Mouse (Mus musculus) kidney, embryonic 15.5 days (tissue): ENCODE results near the gene Nr1h4. TPM values are rescaled to one million over a fixed set of nuclear protein-coding genes. Genes with fewer than 3 reads are reported as not detected.
"Not testable (repeated sequence)": the region's sequence is repeated elsewhere in the genome, so short reads cannot be mapped to it uniquely, and the experiment has no call there.

ENCODE experiments used
- ATAC-seq: fragments of 200-750 bp; cut with Nextera tagmentation; replicated peaks from 2 replicates; pipeline ENCODE4 v1.8.0; 2017; ENCODE audit warnings: moderate TSS enrichment; ENCODE audit not compliant: low FRiP score
- H3K27ac ChIP-seq: fragments of 300-500 bp; sonication (generic); 2 replicates; pipeline ENCODE4 v1.5.1; 2015; ENCODE audit warnings: mild to moderate bottlenecking, inconsistent platforms
- H3K27me3 ChIP-seq: fragments of 300-500 bp; sonication (generic); 2 replicates; pipeline ENCODE4 v1.6.1; 2015; ENCODE audit warnings: inconsistent platforms
- H3K36me3 ChIP-seq: fragments of 300-500 bp; sonication (generic); 2 replicates; pipeline ENCODE4 v1.6.1; 2015; ENCODE audit warnings: inconsistent platforms
- H3K4me1 ChIP-seq: fragments of 300-500 bp; sonication (generic); 2 replicates; pipeline ENCODE4 v1.6.1; 2015; ENCODE audit warnings: inconsistent platforms
- H3K4me2 ChIP-seq: fragments of 300-500 bp; sonication (generic); 2 replicates; pipeline ENCODE4 v1.6.1; 2015; ENCODE audit warnings: moderate library complexity, mild to moderate bottlenecking, inconsistent platforms
- H3K4me3 ChIP-seq: fragments of 300-500 bp; sonication (generic); replicated peaks from 2 replicates; pipeline ENCODE4 v1.5.1; 2015; ENCODE audit warnings: mild to moderate bottlenecking, inconsistent platforms
- H3K9ac ChIP-seq: fragments of 300-500 bp; sonication (generic); 2 replicates; pipeline ENCODE4 v1.6.1; 2015; ENCODE audit warnings: mild to moderate bottlenecking, inconsistent platforms
- H3K9me3 ChIP-seq: fragments of 300-500 bp; sonication (generic); replicated peaks from 2 replicates; pipeline ENCODE4 v1.6.1; 2016; ENCODE audit warnings: inconsistent platforms
- WGBS: fragments of 180-500 bp; shearing (Covaris S2); methylation state at CpG from one replicate; pipeline ENCODE4 v1.1.7; 2015; ENCODE audit warnings: mixed read lengths; 5-methylcytosine and 5-hydroxymethylcytosine counted together
- polyA plus RNA-seq: library from polyadenylated mRNA; unstranded; fragments of >200 nt; fragmentation: Nextera tagmentation; extraction: Ambion mirVana; gene quantifications from 2 replicates; pipeline ENCODE4 v1.2.1, GENCODE M21; 2015

The Nr1h4 gene
- 2.3 and 2.4 TPM in 2 replicates for polyA plus RNA-seq

DNA sequence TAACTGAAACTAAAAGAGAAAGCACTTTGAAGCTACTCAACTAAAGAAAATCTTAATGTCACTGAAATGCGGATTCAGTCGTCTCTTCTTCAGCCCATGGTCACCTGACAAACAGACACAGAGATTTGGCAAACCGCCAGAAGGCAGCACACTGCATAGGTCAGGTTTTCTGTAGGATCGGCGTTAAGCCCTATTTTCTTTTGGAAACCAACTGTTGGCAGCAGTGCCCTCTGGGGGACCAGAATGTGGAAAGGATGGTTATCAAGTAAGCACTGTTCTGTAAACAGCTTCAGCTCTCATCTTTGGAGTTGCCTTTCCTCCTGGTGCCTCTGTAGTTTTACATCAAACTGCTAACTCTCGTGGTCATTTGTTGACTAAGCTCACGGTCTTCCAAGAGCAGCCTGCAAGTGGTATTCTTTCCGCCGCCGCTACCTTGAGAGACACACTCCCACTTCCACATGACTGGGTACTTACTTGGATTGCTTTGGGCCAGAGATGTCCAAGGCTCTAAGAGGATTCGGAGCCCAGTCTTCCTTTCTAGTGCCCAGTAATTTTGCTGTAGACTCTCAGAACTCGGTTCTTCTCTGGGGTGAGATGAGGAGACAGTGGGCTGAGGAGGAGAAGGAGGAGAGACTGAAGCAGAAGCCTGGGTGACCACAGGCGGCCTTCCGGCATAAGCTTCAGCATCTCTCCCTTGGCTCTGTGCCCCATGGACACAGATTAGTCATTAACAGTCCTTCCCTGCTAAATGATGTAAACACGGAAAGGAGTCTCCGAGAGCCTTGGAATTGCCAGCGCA lies at the start of gene Nr1h4:
Nr1h4 (minus strand) TSS at position 657 of the 799 bp plus-strand sequence.
- Histone ChIP-seq H3K4me1 (peaks cover 14% of the 10 kb centered on the region; the same call in 1 of the 2 replicates), H3K4me2 (no peak within 1 kb of the TSS), H3K9me3 (no peaks in the 10 kb centered on the region), H3K27ac (peak within 1 kb of the TSS; percentile 3; the same call in 1 of the 2 replicates), H3K27me3 (no peaks in the 10 kb centered on the region), H3K4me3 (no peak within 1 kb of the TSS), H3K9ac (no peak within 1 kb of the TSS), H3K36me3 (no peaks in the 10 kb centered on the region)
- ATAC-seq = no peak; the same call in 1 of the 2 replicates
- 71% methylated on average over 17 of the region's 17 CpGs for WGBS

DNA sequence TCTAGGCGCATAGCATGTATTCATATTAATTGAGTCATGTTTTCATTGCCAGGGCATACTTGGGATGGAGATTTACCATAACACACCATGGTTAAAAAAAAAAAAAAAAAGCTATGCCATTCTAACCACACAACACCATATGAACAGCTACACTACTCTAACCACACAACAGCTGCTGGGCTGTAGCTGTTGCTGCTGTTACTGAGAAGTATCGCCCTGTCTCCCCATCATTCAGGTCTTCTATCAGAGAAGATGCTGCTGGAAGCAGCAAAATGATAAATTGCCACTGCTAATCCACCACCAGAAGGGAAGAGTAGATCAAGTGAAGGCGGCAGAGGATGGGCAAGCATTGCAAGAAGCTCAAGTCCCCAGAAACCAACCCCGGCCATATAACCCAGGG lies 45.4 kb upstream of the Nr1h4 start:
- Histone ChIP-seq H3K4me2 (no peak overlapping the region), H3K4me1 (0 out of 2 replicates have a peak, but pooled peaks cover under 1% of the 10 kb centered on the region), H3K36me3 (no peaks in the 10 kb centered on the region), H3K9ac (no peak overlapping the region), H3K9me3 (no peaks in the 10 kb centered on the region), H3K4me3 (no peak overlapping the region), H3K27me3 (no peaks in the 10 kb centered on the region), H3K27ac (no peak overlapping the region)
- WGBS = 89% methylated on average over 4 of the region's 4 CpGs
- no peak for ATAC-seq

DNA sequence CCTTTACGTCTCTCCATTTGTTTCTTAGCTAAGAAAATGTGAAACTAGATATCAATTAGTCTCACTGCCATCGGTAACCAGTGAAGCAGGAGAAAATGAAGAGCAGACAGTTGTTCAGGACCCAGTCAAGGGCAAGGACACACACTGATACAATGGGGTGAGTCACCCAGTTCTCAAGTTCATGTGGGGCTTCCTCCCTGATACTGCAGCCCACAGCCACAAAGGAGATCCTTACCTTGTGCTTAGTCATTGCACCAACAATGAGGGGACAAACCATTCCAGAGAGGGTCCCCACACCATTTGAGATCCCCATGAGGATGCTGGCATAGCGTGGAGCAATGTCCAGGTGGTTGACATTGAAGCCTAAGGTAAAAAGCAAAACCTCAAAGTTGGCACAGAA lies 44.3 kb upstream of the Nr1h4 start:
- ATAC-seq = no peak
- Histone ChIP-seq H3K4me2 (no peak overlapping the region), H3K9me3 (no peaks in the 10 kb centered on the region), H3K4me1 (0 out of 2 replicates have a peak, but pooled peaks cover 2% of the 10 kb centered on the region), H3K27ac (no peak overlapping the region), H3K9ac (no peak overlapping the region), H3K36me3 (no peaks in the 10 kb centered on the region), H3K27me3 (no peaks in the 10 kb centered on the region), H3K4me3 (no peak overlapping the region)
- 58% methylated on average over 3 of the region's 3 CpGs for WGBS

DNA sequence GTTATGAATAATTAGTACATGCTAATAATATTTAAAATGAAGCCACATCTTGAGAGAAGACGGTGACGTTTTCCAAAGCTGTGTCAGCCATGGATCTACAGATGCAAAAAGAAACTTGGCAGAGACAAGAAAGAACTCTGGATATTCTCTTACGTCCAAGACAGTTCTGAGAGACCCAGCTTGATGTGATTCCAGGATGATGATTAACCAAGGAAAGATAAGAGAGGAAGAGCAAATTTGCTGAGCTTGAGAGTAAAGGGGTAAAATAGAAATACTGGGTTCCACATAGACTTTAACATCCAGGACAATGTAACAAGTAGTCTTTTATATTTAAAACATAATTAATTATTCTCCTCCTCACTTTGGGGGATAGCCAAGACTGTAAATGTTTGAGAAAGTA lies 40.0 kb upstream of the Nr1h4 start:
- no peak overlapping the region for H3K9ac ChIP-seq
- H3K4me2 ChIP-seq = no peak overlapping the region
- H3K4me3 ChIP-seq = no peak overlapping the region
- 0 out of 2 replicates have a peak, but pooled peaks cover 2% of the 10 kb centered on the region for H3K4me1 ChIP-seq
- H3K9me3 ChIP-seq = no peaks in the 10 kb centered on the region
- WGBS = 66% methylated on average over 3 of the region's 3 CpGs
- H3K27me3 ChIP-seq = no peaks in the 10 kb centered on the region
- H3K27ac ChIP-seq = no peak overlapping the region
- H3K36me3 ChIP-seq = no peaks in the 10 kb centered on the region
- no peak for ATAC-seq

DNA sequence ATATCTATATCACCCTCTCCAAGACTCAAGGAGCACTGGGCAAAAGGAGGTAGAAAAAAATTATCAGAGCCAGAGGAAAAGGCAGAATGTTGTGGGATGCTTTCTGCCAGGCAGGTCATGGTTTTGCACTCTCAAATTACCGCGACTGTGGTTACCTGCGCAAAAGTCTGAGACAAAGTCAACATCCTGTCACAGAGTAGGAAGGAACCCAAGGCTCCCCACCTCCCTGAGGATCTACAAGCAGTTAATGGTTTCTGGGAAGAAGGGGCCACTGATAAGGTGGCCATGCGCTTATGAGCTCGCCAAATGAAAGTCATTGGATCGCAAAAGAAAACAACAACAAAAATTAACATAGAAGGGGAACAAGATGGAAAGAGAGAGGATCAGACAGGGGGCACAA lies 39.6 kb upstream of the Nr1h4 start:
- Histone ChIP-seq H3K27ac (no peak overlapping the region), H3K36me3 (no peaks in the 10 kb centered on the region), H3K9me3 (no peaks in the 10 kb centered on the region), H3K9ac (no peak overlapping the region), H3K27me3 (no peaks in the 10 kb centered on the region), H3K4me3 (no peak overlapping the region), H3K4me1 (0 out of 2 replicates have a peak, but pooled peaks cover 2% of the 10 kb centered on the region), H3K4me2 (no peak overlapping the region)
- no peak for ATAC-seq
- WGBS = 75% methylated on average over 6 of the region's 6 CpGs

DNA sequence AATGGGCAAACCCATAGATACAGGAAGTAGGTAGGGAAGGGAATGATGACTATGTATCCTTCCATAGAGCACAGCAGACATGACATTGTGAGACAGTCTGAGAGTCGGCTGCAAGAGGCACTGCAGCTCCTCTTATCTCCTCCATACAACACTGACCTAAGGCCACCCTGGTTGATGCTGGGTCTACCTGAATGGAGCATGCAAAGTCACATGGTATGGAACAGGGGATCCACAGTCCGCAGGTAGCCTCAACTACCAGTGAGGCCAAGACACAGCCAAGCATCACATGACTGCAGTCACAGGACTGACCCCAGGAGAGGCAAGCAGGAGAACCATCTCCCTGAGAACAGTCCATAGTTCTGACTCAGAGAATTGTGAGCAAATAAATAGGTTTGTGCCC lies 34.0 kb upstream of the Nr1h4 start:
- H3K4me1 ChIP-seq = no peaks in the 10 kb centered on the region
- ATAC-seq = no peak
- no peaks in the 10 kb centered on the region for H3K36me3 ChIP-seq
- 96% methylated on average over 2 of the region's 2 CpGs for WGBS
- H3K4me2 ChIP-seq = no peak overlapping the region
- H3K9me3 ChIP-seq = no peaks in the 10 kb centered on the region
- no peaks in the 10 kb centered on the region for H3K27me3 ChIP-seq
- no peak overlapping the region for H3K4me3 ChIP-seq
- no peak overlapping the region for H3K27ac ChIP-seq
- H3K9ac ChIP-seq = no peak overlapping the region

DNA sequence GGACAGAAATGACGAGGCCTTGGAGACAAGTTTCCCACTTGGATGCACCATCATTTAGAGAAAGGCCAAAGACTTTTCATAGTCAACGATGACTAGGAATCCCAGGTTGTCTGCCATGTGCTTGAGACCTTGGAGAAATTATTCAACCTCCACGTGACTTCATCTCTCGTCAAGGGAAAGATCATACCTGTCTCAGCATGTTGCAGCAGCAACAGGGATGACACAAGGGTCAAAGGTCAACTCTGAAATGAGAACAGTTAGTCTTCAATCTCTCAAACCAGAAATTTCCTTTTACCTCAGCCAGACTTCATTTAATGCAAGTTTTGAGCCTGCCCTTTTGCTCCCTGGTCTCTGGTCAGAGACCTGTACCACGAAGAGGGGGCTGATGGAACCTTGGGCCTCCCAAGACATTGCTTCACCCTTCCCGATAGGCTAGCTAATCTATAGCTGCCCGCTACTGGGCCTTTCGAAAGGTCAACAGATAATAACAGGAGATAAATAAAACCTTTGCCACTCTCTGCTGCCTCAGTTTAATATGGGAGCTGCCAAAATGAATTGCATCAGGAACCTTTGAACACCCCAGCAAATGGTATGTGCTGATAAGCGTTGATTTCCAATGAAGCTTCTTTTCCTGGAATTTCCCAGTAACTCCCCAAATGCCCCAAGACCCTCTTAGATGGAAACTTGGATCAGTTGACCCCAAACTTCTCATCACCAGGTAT lies 32.1 kb upstream of the Nr1h4 start:
- H3K9ac ChIP-seq = no peak overlapping the region
- H3K9me3 ChIP-seq = no peaks in the 10 kb centered on the region
- H3K4me1 ChIP-seq = no peaks in the 10 kb centered on the region
- no peak overlapping the region for H3K27ac ChIP-seq
- no peaks in the 10 kb centered on the region for H3K27me3 ChIP-seq
- H3K4me3 ChIP-seq = no peak overlapping the region
- H3K4me2 ChIP-seq = no peak overlapping the region
- WGBS = 87% methylated on average over 9 of the region's 9 CpGs
- ATAC-seq = no peak
- H3K36me3 ChIP-seq = no peaks in the 10 kb centered on the region

DNA sequence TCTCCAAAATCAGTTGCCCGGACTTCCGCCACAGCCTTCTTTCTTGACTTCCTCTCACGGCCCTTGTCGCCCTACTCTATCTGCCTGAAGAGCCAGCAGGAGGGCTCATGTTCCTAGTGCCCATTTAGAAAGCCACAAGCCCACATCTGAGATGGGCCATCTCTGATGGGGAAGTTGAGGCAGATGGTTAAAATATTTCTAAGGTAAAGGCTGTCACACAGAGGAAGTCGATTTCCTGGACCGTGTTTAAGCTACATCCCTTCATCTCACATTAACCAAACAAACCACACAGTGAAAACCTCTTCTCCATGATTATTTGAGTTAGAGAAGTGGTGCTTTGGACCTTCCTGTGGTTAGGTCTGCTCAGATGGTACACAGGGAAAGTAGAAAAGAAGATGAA lies 28.7 kb upstream of the Nr1h4 start:
- Histone ChIP-seq H3K4me2 (no peak overlapping the region), H3K27me3 (no peaks in the 10 kb centered on the region), H3K9ac (no peak overlapping the region), H3K4me3 (no peak overlapping the region), H3K27ac (no peak overlapping the region), H3K4me1 (no peaks in the 10 kb centered on the region), H3K9me3 (no peaks in the 10 kb centered on the region), H3K36me3 (no peaks in the 10 kb centered on the region)
- no peak for ATAC-seq
- WGBS = 86% methylated on average over 6 of the region's 6 CpGs

DNA sequence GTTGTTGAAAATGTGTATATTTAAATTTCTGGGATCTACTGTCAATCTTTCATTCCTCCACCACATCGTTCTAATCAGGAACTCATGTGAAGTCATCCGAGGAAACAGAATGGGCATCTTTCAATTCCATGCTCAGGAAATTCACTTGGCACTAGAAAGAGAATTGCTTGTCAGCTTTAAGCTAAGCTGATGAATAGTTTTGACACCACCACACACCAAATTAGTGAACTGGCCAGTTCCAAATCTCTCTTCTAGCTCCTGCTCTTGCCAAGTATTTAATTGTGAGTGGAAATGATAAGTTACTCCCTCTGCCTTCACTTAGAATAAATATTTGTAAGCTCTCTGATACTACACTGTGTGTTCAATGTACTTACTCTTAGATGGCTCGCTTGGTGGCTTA lies 26.0 kb upstream of the Nr1h4 start:
- Histone ChIP-seq H3K4me3 (no peak overlapping the region), H3K9me3 (no peaks in the 10 kb centered on the region), H3K36me3 (no peaks in the 10 kb centered on the region), H3K27ac (no peak overlapping the region), H3K4me2 (no peak overlapping the region), H3K9ac (no peak overlapping the region), H3K4me1 (no peaks in the 10 kb centered on the region), H3K27me3 (no peaks in the 10 kb centered on the region)
- 72% methylated on average over 3 of the region's 3 CpGs for WGBS
- ATAC-seq = no peak

DNA sequence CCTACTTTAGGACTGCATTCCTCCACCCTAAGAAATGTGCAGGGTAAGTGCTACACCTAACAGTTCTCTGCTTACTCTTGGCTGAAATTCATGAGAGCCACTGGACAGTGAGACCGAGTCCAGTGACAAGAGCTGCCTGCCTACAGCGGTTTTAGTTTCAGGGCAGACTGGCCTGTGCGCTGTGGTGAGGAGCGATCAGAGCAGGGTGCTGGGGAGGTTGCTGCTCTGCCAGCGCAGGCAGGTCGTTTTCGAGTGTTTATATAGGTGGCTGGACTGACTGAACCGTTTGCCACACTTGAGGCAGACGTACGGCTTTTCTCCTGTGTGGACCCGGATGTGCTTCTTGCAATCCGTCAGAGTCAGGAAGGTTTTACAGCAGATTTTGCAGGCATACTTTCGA lies 21.5 kb upstream of the Nr1h4 start:
- H3K9ac ChIP-seq, H3K27ac ChIP-seq, H3K4me2 ChIP-seq, H3K4me1 ChIP-seq, H3K27me3 ChIP-seq, H3K9me3 ChIP-seq, H3K36me3 ChIP-seq, H3K4me3 ChIP-seq: not testable (repeated sequence)
- WGBS = 41% methylated on average over 13 of the region's 13 CpGs
- 0 out of 2 replicates have a peak, but pooled peaks have one; percentile 43 for ATAC-seq

DNA sequence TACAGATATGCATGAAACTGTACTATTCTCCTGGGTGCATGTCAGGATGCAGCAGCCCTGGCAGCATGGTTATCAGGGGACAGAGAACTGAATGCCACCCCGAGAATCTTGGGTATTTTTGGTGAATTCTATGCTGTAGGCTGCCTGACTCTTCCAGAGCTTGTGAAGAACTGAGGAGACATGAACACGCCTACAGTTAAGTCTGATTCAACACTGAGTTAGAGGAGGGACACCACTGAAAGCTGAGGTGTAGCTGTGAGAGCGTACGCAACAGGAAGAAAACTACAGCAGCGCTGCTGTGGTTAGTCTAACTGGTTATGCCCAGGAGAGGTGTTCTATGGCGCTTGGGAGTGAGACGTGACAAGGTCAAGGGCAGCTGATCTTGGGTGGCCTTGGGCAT lies 20.5 kb upstream of the Nr1h4 start:
- not testable (repeated sequence) for H3K4me3 ChIP-seq, H3K36me3 ChIP-seq, H3K9ac ChIP-seq, H3K4me1 ChIP-seq, H3K9me3 ChIP-seq, H3K27ac ChIP-seq, H3K27me3 ChIP-seq, ATAC-seq, H3K4me2 ChIP-seq
- 85% methylated on average over 7 of the region's 7 CpGs for WGBS

DNA sequence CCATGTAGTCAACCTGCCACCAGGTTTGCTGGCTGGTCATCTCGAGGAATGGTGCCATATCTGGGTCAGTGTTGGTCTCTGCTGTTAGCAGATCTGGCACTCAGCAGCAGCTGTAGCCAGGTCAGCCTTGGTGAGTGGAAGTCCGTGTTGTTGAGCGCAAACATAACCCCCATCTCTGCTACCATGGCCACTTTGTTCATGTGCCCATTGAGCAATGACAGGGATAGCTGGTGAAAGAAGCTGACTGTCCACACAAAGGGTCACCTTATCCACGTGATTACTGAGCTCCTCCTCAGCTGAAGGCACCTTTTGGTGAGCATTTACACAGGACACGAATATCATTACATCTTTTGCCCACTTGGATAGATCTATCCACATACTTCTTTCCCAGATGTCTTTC lies 19.6 kb upstream of the Nr1h4 start:
- Histone ChIP-seq H3K9ac (no peak overlapping the region), H3K4me2 (no peak overlapping the region), H3K4me3 (no peak overlapping the region), H3K9me3 (no peaks in the 10 kb centered on the region), H3K36me3 (no peaks in the 10 kb centered on the region), H3K27me3 (no peaks in the 10 kb centered on the region), H3K27ac (no peak overlapping the region), H3K4me1 (no peaks in the 10 kb centered on the region)
- no peak for ATAC-seq
- WGBS = 84% methylated on average over 5 of the region's 5 CpGs
